Mouse (Mus musculus) liver, embryonic 12.5 days (tissue): ENCODE measurements around the gene Mbip. TPM values are rescaled to one million over a fixed set of nuclear protein-coding genes. Genes with fewer than 3 reads are reported as not detected.

ENCODE experiments used
- ATAC-seq: fragments of 200-750 bp; cut with Nextera tagmentation; 2 replicates; pipeline ENCODE4 v1.8.0; 2017; ENCODE audit warnings: moderate number of reproducible peaks, mild to moderate bottlenecking, moderate library complexity
- H3K27ac ChIP-seq: fragments of 300-500 bp; sonication (generic); 2 replicates; pipeline ENCODE4 v1.5.1; 2016; ENCODE audit warnings: mild to moderate bottlenecking
- H3K27me3 ChIP-seq: fragments of 300-500 bp; sonication (generic); replicated peaks from 2 replicates; pipeline ENCODE4 v1.6.1; 2016; ENCODE audit warnings: mild to moderate bottlenecking, moderate library complexity
- H3K36me3 ChIP-seq: fragments of 300-500 bp; sonication (generic); 2 replicates; pipeline ENCODE4 v1.6.1; 2016; ENCODE audit warnings: mild to moderate bottlenecking, moderate library complexity
- H3K4me1 ChIP-seq: fragments of 300-500 bp; sonication (generic); 2 replicates; pipeline ENCODE4 v1.6.1; 2016
- H3K4me2 ChIP-seq: fragments of 300-500 bp; sonication (generic); 2 replicates; pipeline ENCODE4 v1.6.1; 2016; ENCODE audit warnings: mild to moderate bottlenecking, moderate library complexity
- H3K4me3 ChIP-seq: fragments of 300-500 bp; sonication (generic); 2 replicates; pipeline ENCODE4 v1.5.1; 2016; ENCODE audit warnings: mild to moderate bottlenecking, moderate library complexity
- H3K9ac ChIP-seq: fragments of 300-500 bp; sonication (generic); 2 replicates; pipeline ENCODE4 v1.6.1; 2016; ENCODE audit warnings: mild to moderate bottlenecking, moderate library complexity
- H3K9me3 ChIP-seq: fragments of 300-500 bp; sonication (generic); replicated peaks from 2 replicates; pipeline ENCODE4 v1.6.1; 2016; ENCODE audit warnings: mild to moderate bottlenecking, moderate library complexity
- WGBS: fragments of 180-500 bp; shearing (Covaris S2); methylation state at CpG from one replicate; pipeline ENCODE4 v1.1.7; 2016; ENCODE audit not compliant: insufficient replicate concordance; 5-methylcytosine and 5-hydroxymethylcytosine counted together
- polyA plus RNA-seq: library from polyadenylated mRNA; unstranded; fragments of >200 nt; fragmentation: Nextera tagmentation; extraction: Ambion mirVana; gene quantifications from 2 replicates; pipeline ENCODE4 v1.2.1, GENCODE M21; 2016

Mbip gene
- polyA plus RNA-seq, 1 experiment from 2014 or later = 15.8 TPM

DNA sequence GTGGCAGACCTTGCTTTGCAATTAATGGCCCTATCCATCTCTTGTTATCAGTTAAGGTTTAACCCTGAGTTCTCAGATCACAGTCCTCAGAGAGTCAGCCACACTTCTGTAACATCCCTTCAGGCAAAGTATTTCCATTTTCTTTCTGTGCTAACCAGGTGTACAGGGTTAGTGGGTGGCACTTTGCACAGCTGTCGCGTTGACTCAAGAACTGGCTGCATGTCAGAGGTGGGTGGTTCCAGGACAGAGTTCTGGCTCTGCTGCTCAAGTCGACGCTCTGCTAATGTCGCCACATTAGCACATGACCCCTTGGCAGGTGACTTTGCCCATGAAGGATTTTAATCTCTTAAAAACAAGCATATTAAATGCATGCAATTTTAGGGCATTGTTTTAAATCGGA lies 39.9 kb downstream of the Mbip start:
- H3K36me3 ChIP-seq = no peaks in the 10 kb centered on the region
- peaks cover 16% of the 10 kb centered on the region; the same call in 1 of the 2 replicates for H3K27me3 ChIP-seq
- no peak for ATAC-seq
- WGBS = 61% methylated on average over 6 of the region's 6 CpGs
- no peak overlapping the region for H3K9ac ChIP-seq
- H3K4me3 ChIP-seq = no peak overlapping the region
- no peaks in the 10 kb centered on the region for H3K9me3 ChIP-seq
- no peak overlapping the region for H3K4me2 ChIP-seq
- H3K27ac ChIP-seq = no peak overlapping the region
- H3K4me1 ChIP-seq = no peaks in the 10 kb centered on the region

DNA sequence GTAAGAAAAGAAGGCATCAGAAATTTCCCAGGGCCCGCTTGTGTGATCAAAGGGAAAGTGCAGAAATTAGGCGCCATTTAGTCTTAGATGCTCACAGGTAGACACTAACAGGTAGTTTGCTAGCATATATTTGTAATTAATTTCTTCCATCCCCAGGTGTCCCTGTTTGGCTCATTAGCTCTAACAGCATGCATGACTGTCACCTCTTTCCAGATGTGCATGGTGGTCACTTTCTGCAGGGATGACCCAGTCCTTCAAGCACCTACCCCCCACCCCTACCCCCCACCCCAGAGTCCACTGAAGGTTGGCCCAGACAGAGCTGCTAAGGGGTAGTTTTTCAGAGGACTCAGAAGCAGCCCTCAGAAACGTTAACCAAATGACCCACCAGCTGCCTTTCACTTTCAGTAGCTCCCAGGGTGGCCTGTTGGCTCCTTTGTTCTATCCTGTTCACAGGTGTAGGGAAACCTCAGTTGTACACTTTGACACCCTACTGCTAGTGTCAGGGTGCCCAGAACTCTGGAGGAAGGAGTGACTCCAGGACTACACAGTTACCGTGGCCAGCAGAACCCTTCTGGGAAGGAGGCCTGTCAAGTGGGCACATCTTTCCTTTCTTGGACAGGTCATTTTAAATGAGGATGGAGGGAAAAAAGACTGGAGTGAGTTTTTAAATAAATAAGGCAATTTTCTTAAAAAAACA lies 43.2 kb downstream of the Mbip start:
- H3K9me3 ChIP-seq = no peaks in the 10 kb centered on the region
- H3K9ac ChIP-seq = no peak overlapping the region
- H3K4me2 ChIP-seq = peak overlapping the region; percentile 55
- 29% methylated on average over 4 of the region's 4 CpGs for WGBS
- ATAC-seq = no peak
- no peaks in the 10 kb centered on the region for H3K4me1 ChIP-seq
- no peak overlapping the region for H3K4me3 ChIP-seq
- peaks cover 16% of the 10 kb centered on the region; the same call in 1 of the 2 replicates for H3K27me3 ChIP-seq
- no peak overlapping the region for H3K27ac ChIP-seq
- no peaks in the 10 kb centered on the region for H3K36me3 ChIP-seq

DNA sequence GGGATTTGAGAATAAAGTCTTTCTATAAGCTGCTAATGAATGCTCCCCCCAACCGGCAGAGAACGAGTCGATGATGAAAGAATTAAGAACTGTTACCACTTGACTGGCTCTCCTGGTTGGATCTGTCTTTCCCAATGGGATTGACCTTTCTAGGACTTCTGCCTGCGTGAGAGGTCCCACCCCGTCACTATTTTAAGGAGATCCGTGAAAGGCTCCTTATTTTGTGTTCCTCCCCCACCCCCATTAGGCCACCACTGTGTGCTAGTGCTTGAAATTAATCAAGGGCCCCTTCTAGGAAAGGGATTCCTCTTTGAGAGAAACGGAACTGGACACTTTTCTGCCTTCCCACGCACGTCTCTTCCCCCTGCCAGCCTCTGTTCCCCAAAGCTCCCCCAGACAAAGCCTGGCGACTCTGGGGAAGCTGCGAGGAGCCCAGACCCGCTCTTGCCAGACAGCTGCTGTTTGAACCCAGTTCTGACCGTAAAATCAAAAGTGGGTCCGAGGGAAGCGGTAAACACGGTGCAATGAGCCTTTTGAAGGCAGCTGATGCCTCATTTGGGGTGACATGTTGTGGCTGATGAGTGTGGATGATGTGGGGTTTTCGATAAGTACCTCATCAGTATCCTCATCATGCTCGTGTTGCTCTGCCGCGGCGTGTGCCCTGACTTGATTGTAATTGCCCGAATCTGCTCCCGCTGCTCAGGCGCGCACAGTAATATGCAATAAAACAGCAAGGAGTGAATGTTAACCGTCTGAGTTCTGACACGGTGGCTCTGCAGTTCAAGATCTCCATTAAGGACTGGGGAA lies 44.0 kb downstream of the Mbip start:
- no peak for ATAC-seq
- H3K4me2 ChIP-seq = peak overlapping the region; percentile 55
- H3K27ac ChIP-seq = no peak overlapping the region
- peaks cover 16% of the 10 kb centered on the region; the same call in 1 of the 2 replicates for H3K27me3 ChIP-seq
- no peak overlapping the region for H3K9ac ChIP-seq
- no peaks in the 10 kb centered on the region for H3K4me1 ChIP-seq
- H3K9me3 ChIP-seq = no peaks in the 10 kb centered on the region
- H3K36me3 ChIP-seq = no peaks in the 10 kb centered on the region
- 15% methylated on average over 27 of the region's 27 CpGs for WGBS
- H3K4me3 ChIP-seq = peak overlapping the region; percentile 35

DNA sequence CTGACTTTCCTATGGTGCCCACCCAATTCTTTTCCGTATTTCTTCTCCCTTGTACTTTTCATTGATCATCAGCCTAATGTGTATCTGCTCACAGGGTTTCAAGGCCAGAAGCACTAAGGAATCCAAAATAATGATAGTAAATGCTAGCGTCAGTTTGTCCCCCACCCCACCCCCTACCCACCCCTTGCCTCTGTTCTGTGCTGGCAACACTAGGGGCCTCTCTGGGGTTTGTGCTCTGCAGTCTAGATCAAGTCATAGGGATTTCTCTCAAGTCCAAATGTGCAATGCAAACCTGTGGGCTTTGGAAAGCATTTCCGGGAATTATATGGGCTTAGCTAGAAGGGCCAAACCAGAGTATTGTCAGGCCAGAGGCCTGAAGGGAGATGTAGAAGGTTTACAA lies 46.1 kb downstream of the Mbip start:
- no peaks in the 10 kb centered on the region for H3K36me3 ChIP-seq
- H3K27me3 ChIP-seq = peaks cover 16% of the 10 kb centered on the region; the same call in 1 of the 2 replicates
- no peak overlapping the region for H3K4me2 ChIP-seq
- H3K4me1 ChIP-seq = no peaks in the 10 kb centered on the region
- no peak overlapping the region for H3K27ac ChIP-seq
- H3K4me3 ChIP-seq = no peak overlapping the region
- H3K9ac ChIP-seq = no peak overlapping the region
- ATAC-seq = no peak
- WGBS = 41% methylated on average over 3 of the region's 3 CpGs
- no peaks in the 10 kb centered on the region for H3K9me3 ChIP-seq

DNA sequence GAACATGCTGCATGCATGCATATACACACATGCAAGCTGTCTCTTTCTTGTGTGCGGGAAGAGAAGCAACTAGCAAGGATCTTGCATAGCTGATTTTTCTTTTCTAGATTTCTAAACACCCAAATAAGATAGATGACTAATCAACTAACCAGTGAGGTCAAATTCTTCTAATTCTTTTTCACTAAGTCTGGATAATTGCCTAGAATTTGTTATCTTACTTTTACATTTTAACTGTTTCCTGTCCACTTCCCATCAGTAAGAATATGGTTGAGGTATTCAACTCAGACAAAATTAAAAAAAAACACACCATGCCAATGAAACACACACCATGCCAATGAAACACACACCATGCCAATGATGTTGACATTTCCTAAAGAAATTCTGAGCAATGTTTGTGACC lies 46.8 kb downstream of the Mbip start:
- 41% methylated on average over 1 of the region's 1 CpGs for WGBS
- Histone ChIP-seq H3K4me3 (no peak overlapping the region), H3K4me1 (no peaks in the 10 kb centered on the region), H3K9me3 (no peaks in the 10 kb centered on the region), H3K27me3 (peaks cover 16% of the 10 kb centered on the region; the same call in 1 of the 2 replicates), H3K36me3 (no peaks in the 10 kb centered on the region), H3K4me2 (no peak overlapping the region), H3K9ac (no peak overlapping the region), H3K27ac (no peak overlapping the region)
- no peak for ATAC-seq

DNA sequence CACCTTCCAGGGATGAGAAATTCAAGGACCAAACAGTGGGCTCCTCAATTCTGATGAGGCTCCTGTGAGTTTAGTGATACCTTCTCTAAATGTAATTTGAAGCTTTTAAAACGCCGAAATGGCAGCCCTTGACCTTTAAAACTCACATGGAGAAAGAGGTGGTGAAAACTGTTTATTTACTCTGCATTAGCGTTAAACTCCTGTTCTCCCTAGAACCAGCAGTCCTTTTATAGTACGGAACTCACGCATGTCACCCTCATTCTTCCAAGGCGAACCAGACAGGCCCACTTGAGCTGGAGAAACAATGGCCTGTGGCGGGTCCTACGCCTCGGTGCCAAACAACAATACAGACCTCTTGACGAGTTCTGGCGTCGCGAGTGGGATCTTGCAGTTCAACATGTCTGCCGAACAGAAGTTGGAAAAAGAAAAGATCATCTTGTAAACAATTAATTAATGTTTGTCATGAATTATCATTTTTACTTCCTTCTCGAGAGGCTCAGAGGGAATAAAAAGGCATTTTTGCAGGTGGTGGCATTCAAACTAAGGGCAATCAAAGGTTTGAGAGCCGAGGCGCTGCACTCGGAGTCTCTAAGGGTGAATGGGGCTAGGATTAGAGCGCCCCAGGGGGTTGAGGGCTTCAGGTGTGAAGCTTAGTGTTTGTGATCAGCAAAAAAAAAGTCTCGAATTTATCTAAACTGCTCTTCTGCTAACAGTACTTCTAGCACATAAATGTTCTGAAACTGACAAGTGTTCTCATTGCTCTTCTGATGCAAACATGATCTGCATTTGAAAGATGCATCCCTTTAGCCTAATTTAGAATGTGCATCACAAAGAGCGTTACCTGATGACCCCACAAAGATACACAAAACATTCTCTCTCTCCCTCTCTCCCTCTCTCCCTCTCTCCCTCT lies 47.5 kb downstream of the Mbip start:
- Histone ChIP-seq H3K36me3 (no peaks in the 10 kb centered on the region), H3K4me2 (no peak overlapping the region), H3K4me3 (no peak overlapping the region), H3K9me3 (no peaks in the 10 kb centered on the region), H3K27me3 (peaks cover 16% of the 10 kb centered on the region; the same call in 1 of the 2 replicates), H3K9ac (no peak overlapping the region), H3K4me1 (no peaks in the 10 kb centered on the region), H3K27ac (no peak overlapping the region)
- WGBS = 32% methylated on average over 21 of the region's 21 CpGs
- no peak for ATAC-seq

DNA sequence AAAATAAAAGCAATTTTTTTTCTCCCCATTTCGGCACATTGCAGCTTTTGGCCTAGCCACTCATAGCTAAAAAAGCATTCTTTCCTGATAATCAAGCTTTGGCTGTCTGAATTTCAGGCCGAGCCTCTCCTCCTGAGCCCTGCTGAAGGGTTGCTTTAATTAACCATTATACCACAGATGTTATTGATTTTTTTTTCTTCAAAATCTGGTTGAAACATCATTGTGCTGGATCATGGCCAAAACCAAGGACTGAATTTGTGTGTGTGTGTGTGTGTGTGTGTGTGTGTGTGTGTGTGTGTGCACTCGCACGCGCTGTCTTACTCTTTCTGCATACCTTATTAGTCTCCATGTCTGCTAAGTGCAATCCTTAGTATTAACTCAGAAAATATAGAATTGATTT lies 48.6 kb downstream of the Mbip start:
- Histone ChIP-seq H3K9me3 (no peaks in the 10 kb centered on the region), H3K4me1 (no peaks in the 10 kb centered on the region), H3K36me3 (no peaks in the 10 kb centered on the region), H3K4me2 (no peak overlapping the region), H3K9ac (no peak overlapping the region), H3K4me3 (no peak overlapping the region), H3K27ac (no peak overlapping the region), H3K27me3 (peaks cover 10% of the 10 kb centered on the region; the same call in 1 of the 2 replicates)
- no peak for ATAC-seq
- WGBS = 71% methylated on average over 5 of the region's 5 CpGs

DNA sequence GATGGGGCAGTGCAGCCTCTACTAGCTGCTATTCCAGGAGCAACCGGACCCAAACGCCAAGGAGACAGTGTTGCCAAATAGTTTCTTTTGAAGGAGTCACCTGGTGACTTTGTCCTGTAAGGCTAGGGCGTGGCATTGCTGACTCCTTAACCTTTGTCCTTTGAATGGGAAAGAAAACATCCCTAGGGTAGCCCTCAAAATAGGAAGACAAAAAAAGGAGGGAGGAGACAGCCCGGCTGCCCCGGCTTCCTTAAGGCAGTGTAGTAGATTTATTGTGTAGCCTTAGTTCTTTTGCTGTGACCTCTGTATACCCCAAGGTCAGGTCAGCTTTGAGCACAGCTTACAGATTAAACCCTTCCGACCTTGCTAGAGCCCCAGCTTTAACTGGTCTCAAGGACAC lies 49.2 kb downstream of the Mbip start:
- no peak for ATAC-seq
- 49% methylated on average over 6 of the region's 6 CpGs for WGBS
- Histone ChIP-seq H3K9ac (no peak overlapping the region), H3K27me3 (peaks cover 4% of the 10 kb centered on the region; the same call in 1 of the 2 replicates), H3K4me1 (no peaks in the 10 kb centered on the region), H3K36me3 (no peaks in the 10 kb centered on the region), H3K4me3 (no peak overlapping the region), H3K4me2 (no peak overlapping the region), H3K27ac (no peak overlapping the region), H3K9me3 (no peaks in the 10 kb centered on the region)

DNA sequence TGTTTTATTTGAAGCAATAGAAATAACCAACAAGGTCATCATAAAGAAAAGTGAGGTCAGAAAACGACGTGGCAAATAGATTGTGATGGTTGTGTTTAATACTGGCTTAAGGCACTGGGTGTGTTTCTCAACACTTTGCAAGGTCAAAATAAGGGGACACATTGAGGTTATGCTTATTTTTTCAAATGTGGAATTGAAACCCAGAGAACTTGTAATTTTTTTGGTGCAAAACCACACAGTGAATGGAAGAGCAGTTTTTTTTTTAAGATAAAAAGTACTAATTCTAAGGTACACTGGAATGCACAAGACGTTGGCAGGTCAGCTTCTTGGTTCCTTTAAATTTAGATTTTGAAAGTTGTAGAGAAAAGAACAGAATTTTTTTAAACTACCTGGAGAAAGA lies 50.5 kb downstream of the Mbip start:
- H3K36me3 ChIP-seq = no peaks in the 10 kb centered on the region

DNA sequence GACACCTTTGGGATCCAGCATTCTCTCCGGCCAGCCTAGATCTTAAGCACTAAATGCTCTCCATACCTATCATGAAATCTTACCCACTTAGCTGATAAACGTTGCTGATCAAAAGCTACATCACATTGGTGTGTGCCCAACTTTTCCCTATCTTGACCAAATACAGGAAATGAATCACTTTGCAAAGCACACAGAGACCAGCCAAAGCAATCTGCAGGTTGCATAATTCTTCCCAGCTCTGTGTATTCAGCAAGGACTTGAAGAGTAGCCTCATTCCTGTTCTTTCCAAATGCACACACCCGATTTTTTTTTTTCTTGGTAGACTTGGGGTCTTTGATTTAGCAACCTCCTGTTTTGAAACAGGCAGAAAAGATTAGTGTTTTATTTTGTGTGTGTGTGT lies 57.1 kb downstream of the Mbip start:
- ATAC-seq = no peak
- Histone ChIP-seq H3K9me3 (no peaks in the 10 kb centered on the region), H3K36me3 (no peaks in the 10 kb centered on the region), H3K27ac (no peak overlapping the region), H3K4me3 (no peak overlapping the region), H3K27me3 (no peaks in the 10 kb centered on the region), H3K4me1 (no peaks in the 10 kb centered on the region), H3K9ac (no peak overlapping the region), H3K4me2 (no peak overlapping the region)
- 44% methylated on average over 3 of the region's 3 CpGs for WGBS

More for the DNA sequence above, 50.5 kb downstream of the Mbip start:
- H3K4me1 ChIP-seq = no peaks in the 10 kb centered on the region
- no peaks in the 10 kb centered on the region for H3K9me3 ChIP-seq
- no peaks in the 10 kb centered on the region; the same call in 1 of the 2 replicates for H3K27me3 ChIP-seq
- 68% methylated on average over 3 of the region's 3 CpGs for WGBS
- no peak for ATAC-seq
- no peak overlapping the region for H3K4me3 ChIP-seq
- no peak overlapping the region for H3K27ac ChIP-seq
- H3K4me2 ChIP-seq = no peak overlapping the region
- H3K9ac ChIP-seq = no peak overlapping the region

DNA sequence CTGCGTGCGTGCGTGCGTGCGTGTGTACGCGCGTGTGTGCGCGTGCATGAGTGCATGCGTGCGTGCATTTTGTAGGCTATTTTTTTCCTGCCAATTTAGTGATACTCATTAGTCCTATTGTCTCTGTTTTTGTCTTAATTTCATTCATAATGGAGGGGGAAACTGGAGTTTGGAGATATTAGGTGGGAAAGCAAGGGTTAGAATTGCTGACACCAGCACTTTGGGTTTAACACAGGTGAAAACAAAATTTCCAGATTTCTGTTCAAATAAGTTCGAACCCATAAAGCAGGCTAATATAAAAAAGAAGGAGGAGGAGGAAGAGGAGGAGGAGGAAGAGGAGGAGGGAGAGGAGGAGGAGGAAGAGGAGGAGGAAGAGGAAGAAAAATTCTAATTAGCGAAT lies 58.9 kb downstream of the Mbip start:
- no peaks in the 10 kb centered on the region for H3K9me3 ChIP-seq
- H3K4me1 ChIP-seq = no peaks in the 10 kb centered on the region
- H3K4me2 ChIP-seq = no peak overlapping the region
- H3K9ac ChIP-seq = no peak overlapping the region
- H3K4me3 ChIP-seq = no peak overlapping the region
- ATAC-seq = no peak
- 89% methylated on average over 14 of the region's 14 CpGs for WGBS
- H3K36me3 ChIP-seq = no peaks in the 10 kb centered on the region
- no peaks in the 10 kb centered on the region for H3K27me3 ChIP-seq
- H3K27ac ChIP-seq = no peak overlapping the region
